Mouse (Mus musculus) fibroblast of lung, adult 2 months (primary cell): ENCODE data around the gene Phf3.
A peak's percentile ranks its signal among the peaks of the same experiment; 100 is the strongest.
"Not testable (repeated sequence)": the region's sequence is repeated elsewhere in the genome, so short reads cannot be mapped to it uniquely, and the experiment has no call there.

Experiments
- DNase-seq: peaks from one replicate; pipeline ENCODE4 v3.0.0-alpha.2; 2011; ENCODE audit warnings: low read depth

Gene Phf3

GRCm38 (mm10) chr1:30873541-30874260 lies at the start of gene Phf3:
Gene Phf3 (minus strand): TSS chr1:30873921.
- peak; percentile 78 for DNase-seq

- DNase-seq: no peak
Measured at GRCm38 (mm10) chr1:30922237-30922636, 48.5 kb upstream of the Phf3 start.

- no peak for DNase-seq
Measured at GRCm38 (mm10) chr1:30921252-30921651, 47.5 kb upstream of the Phf3 start.

GRCm38 (mm10) chr1:30920620-30921177 lies 47.0 kb upstream of the Phf3 start:
- no peak for DNase-seq

GRCm38 (mm10) chr1:30910172-30910571 lies 36.5 kb upstream of the Phf3 start:
- DNase-seq: no peak

- no peak for DNase-seq
Measured at GRCm38 (mm10) chr1:30908797-30909196, 35.1 kb upstream of the Phf3 start.

- DNase-seq: no peak
Measured at GRCm38 (mm10) chr1:30903480-30904218, 29.9 kb upstream of the Phf3 start.

GRCm38 (mm10) chr1:30898691-30899090 lies 25.0 kb upstream of the Phf3 start:
- no peak for DNase-seq

- not testable (repeated sequence) for DNase-seq
Measured at GRCm38 (mm10) chr1:30895366-30895765, 21.6 kb upstream of the Phf3 start.

- not testable (repeated sequence) for DNase-seq
Measured at GRCm38 (mm10) chr1:30883806-30884205, 10.1 kb upstream of the Phf3 start.

GRCm38 (mm10) chr1:30875746-30876145 lies 2.0 kb upstream of the Phf3 start:
- no peak for DNase-seq

- no peak for DNase-seq
Measured at GRCm38 (mm10) chr1:30874261-30875131, 775 bp upstream of the Phf3 start.

GRCm38 (mm10) chr1:30872836-30873540 lies 733 bp downstream of the Phf3 start:
- no peak for DNase-seq

GRCm38 (mm10) chr1:30867786-30868185 lies 5.9 kb downstream of the Phf3 start:
- DNase-seq: no peak

- DNase-seq: no peak
Measured at GRCm38 (mm10) chr1:30852518-30852917, 21.2 kb downstream of the Phf3 start.

- no peak for DNase-seq
Measured at GRCm38 (mm10) chr1:30851920-30852319, 21.8 kb downstream of the Phf3 start.

- no peak for DNase-seq
Measured at GRCm38 (mm10) chr1:30850906-30851305, 22.8 kb downstream of the Phf3 start.

GRCm38 (mm10) chr1:30849955-30850354 lies 23.8 kb downstream of the Phf3 start:
- no peak for DNase-seq

- no peak for DNase-seq
Measured at GRCm38 (mm10) chr1:30847706-30848105, 26.0 kb downstream of the Phf3 start.

GRCm38 (mm10) chr1:30839662-30840061 lies 34.1 kb downstream of the Phf3 start:
- no peak for DNase-seq

- no peak for DNase-seq
Measured at GRCm38 (mm10) chr1:30835512-30835911, 38.2 kb downstream of the Phf3 start.

GRCm38 (mm10) chr1:30832778-30833177 lies 40.9 kb downstream of the Phf3 start:
- DNase-seq: no peak
